Mouse (Mus musculus) spleen, adult 2 months (tissue): ENCODE results near the gene Cd27. TPM values are rescaled to one million over a fixed set of nuclear protein-coding genes. Genes with fewer than 3 reads are reported as not detected.

Experiments used
- DNase-seq, 2 experiments: peaks; one replicate each; pipeline versions ENCODE4 v3.0.0 to v3.0.0-alpha.2; 2012 to 2021; ENCODE audit warnings: low spot score in 2 of 2, low read depth in 1 of 2
- H3K27ac ChIP-seq: fragments of 200-500 bp; 2 replicates; pipeline ENCODE4 v1.5.1; 2012; ENCODE audit warnings: low read length, inconsistent platforms; ENCODE audit not compliant: insufficient read depth
- H3K27me3 ChIP-seq: fragments of 200-500 bp; 2 replicates; pipeline ENCODE4 v1.6.1; 2012; ENCODE audit warnings: mild to moderate bottlenecking, moderate library complexity, low read length, inconsistent platforms; ENCODE audit not compliant: control insufficient read depth, insufficient read depth
- H3K36me3 ChIP-seq: fragments of 200-500 bp; 2 replicates; pipeline ENCODE4 v1.6.1; 2012; ENCODE audit warnings: mild to moderate bottlenecking, low read length, inconsistent platforms; ENCODE audit not compliant: control insufficient read depth, insufficient read depth
- H3K4me1 ChIP-seq: fragments of 200-500 bp; 2 replicates; pipeline ENCODE4 v1.6.1; 2011; ENCODE audit warnings: inconsistent platforms; ENCODE audit not compliant: control insufficient read depth, insufficient read depth, insufficient read length
- H3K4me3 ChIP-seq: fragments of 200-500 bp; 2 replicates; pipeline ENCODE4 v1.5.1; 2011; ENCODE audit warnings: mild to moderate bottlenecking, inconsistent platforms; ENCODE audit not compliant: insufficient read depth, insufficient read length; ENCODE audit errors: extremely low read depth
- CTCF ChIP-seq: fragments of 200-500 bp; IDR thresholded peaks from 2 replicates; pipeline ENCODE4 v1.5.1; 2011; ENCODE audit warnings: mild to moderate bottlenecking, inconsistent platforms; ENCODE audit not compliant: insufficient read depth, insufficient read length, insufficient replicate concordance; ENCODE audit errors: extremely low read depth
- POLR2A ChIP-seq: fragments of 200-500 bp; IDR thresholded peaks from 2 replicates; pipeline ENCODE4 v1.6.1; 2011; ENCODE audit warnings: low read depth, low read length, inconsistent platforms
- WGBS: fragments of 180-500 bp; shearing (Covaris S2); methylation state at CpG from one replicate; pipeline ENCODE4 v1.1.7; 2018; 5-methylcytosine and 5-hydroxymethylcytosine counted together
- polyA plus RNA-seq: library from polyadenylated mRNA; depleted of rRNA; stranded (reverse); fragments of >200 nt; gene quantifications from 2 replicates; pipeline ENCODE4 v1.2.3, GENCODE M21; 2012

Cd27 gene
- polyA plus RNA-seq, 1 experiment = 87.3 TPM

DNA sequence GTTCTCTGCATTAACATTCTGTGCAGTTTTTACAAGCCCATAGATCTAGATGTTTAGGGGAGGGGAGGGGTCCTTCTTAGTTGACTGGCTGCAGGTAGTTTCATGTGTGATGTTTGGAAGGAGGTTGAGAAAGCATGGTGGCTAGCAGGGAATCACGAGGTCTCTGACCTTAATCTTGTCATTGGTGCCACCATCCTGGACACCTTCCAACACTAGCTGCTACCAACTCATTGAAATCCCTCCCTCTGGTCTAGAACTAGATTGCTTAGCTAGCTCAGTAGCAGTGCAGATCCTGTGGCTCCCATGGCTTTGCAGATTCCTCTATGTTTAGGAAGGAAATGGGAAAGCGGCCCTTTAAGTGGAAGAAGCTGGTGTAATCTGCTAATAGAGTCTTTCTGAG is 19.9 kb downstream of the Cd27 start:
- peaks cover 18% of the 10 kb centered on the region for H3K4me1 ChIP-seq
- peaks cover 18% of the 10 kb centered on the region for H3K36me3 ChIP-seq
- no peaks in the 10 kb centered on the region for H3K27me3 ChIP-seq
- 50% methylated on average over 2 of the region's 2 CpGs for WGBS
- H3K27ac ChIP-seq = no peak overlapping the region
- H3K4me3 ChIP-seq = no peak overlapping the region
- no peak for TF ChIP-seq POLR2A
- TF ChIP-seq CTCF = no peak
- DNase-seq = no peak

- peak within 1 kb of the TSS; percentile 97 for H3K27ac ChIP-seq
- H3K36me3 ChIP-seq = peaks cover 12% of the 10 kb centered on the region
- peak within 1 kb of the TSS; percentile 85 for H3K4me3 ChIP-seq
- 1% methylated on average over 48 of the region's 48 CpGs for WGBS
- no peaks in the 10 kb centered on the region for H3K27me3 ChIP-seq
- TF ChIP-seq CTCF (no peak), POLR2A (peak; percentile 94)
- peak; percentile 94 to 98 for DNase-seq
- peaks cover 8% of the 10 kb centered on the region; the same call in 1 of the 2 replicates for H3K4me1 ChIP-seq
Observed at GRCm38 (mm10) chr6:125215148-125215954, 21.5 kb downstream of the Cd27 start, which contains the start of gene Vamp1. TSS of gene Vamp1 (plus strand) at chr6:125215551.

DNA sequence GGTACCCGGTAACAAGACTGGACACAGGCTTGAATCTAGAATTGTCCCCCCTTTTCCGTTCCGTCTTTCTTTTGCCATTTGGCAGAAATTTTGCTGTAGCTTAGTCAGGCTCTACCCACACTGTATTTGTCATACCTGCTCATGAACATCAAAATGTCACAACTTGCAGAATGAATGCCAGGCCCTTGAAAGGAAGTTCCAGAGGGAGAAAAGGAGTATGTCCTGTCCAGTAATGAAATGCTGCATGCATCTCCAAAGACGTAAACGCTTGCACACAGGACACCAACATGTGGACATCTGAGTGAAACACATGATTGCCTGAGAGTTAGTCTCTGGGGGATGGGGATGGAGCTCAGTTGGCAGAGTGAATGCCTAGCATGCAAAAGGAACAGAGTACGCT is 23.1 kb downstream of the Cd27 start:
- peaks cover 4% of the 10 kb centered on the region; the same call in 1 of the 2 replicates for H3K4me1 ChIP-seq
- WGBS = 86% methylated on average over 6 of the region's 6 CpGs
- no peak overlapping the region for H3K27ac ChIP-seq
- H3K4me3 ChIP-seq = no peak overlapping the region
- DNase-seq = no peak
- peaks cover 2% of the 10 kb centered on the region; the same call in 1 of the 2 replicates for H3K36me3 ChIP-seq
- TF ChIP-seq CTCF (no peak), POLR2A (no peak)
- no peaks in the 10 kb centered on the region for H3K27me3 ChIP-seq

GRCm38 (mm10) chr6:125213129-125213528 is 23.7 kb downstream of the Cd27 start:
- Histone ChIP-seq H3K4me1 (peaks cover 4% of the 10 kb centered on the region; the same call in 1 of the 2 replicates), H3K27me3 (no peaks in the 10 kb centered on the region), H3K36me3 (peaks cover 2% of the 10 kb centered on the region; the same call in 1 of the 2 replicates), H3K4me3 (no peak overlapping the region), H3K27ac (no peak overlapping the region)
- 80% methylated on average over 6 of the region's 6 CpGs for WGBS
- no peak for DNase-seq
- no peak for TF ChIP-seq CTCF
- no peak for TF ChIP-seq POLR2A

DNA sequence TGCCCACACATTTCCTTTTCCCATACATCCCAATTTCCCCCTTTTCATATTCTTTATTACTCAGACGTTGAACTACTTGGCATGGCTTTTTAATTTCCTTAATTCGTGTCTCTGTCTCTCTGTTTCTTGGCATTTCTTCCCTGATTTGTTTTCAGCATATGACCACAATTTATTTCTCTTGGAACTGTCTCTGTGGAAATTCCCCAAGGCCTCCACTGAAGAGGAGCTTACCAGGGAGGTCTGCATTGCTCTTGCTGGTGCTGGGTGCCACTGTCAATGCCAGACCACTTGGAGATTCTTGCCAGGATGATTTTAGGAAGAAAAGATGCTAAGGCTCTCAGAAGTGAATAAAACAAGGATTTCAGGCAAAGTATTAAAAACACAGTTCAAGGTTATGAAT is 24.2 kb downstream of the Cd27 start:
- peaks cover 4% of the 10 kb centered on the region; the same call in 1 of the 2 replicates for H3K4me1 ChIP-seq
- no peak for DNase-seq
- H3K36me3 ChIP-seq = peaks cover under 1% of the 10 kb centered on the region; the same call in 1 of the 2 replicates
- no peak overlapping the region for H3K4me3 ChIP-seq
- TF ChIP-seq CTCF = no peak
- no peak for TF ChIP-seq POLR2A
- no peak overlapping the region for H3K27ac ChIP-seq
- H3K27me3 ChIP-seq = no peaks in the 10 kb centered on the region
- WGBS = 50% methylated on average over 2 of the region's 2 CpGs

DNA sequence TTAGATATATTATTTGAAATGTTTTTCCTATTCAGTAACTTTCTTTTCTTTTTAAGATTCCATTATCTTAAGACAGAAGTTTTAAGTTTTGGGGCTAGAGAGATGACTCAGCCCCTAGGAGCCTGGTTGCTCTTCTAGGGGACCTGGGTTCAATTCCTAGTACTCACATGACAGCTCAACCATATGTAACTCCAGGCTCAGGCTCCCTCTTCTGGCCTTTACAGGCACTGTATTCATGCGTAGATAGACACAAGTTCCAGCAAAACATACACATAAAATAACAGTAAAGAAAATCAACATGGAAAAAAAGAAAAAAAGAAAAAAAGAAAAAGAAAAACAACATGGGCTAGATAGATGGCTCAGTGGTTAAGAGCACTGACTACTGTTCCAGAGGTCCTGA is 26.4 kb downstream of the Cd27 start:
- no peak for DNase-seq
- Histone ChIP-seq H3K4me3 (no peak overlapping the region), H3K27ac (no peak overlapping the region), H3K27me3 (no peaks in the 10 kb centered on the region), H3K4me1 (no peaks in the 10 kb centered on the region), H3K36me3 (no peaks in the 10 kb centered on the region)
- TF ChIP-seq POLR2A (no peak), CTCF (no peak)
- WGBS = 91% methylated on average over 1 of the region's 1 CpGs

DNA sequence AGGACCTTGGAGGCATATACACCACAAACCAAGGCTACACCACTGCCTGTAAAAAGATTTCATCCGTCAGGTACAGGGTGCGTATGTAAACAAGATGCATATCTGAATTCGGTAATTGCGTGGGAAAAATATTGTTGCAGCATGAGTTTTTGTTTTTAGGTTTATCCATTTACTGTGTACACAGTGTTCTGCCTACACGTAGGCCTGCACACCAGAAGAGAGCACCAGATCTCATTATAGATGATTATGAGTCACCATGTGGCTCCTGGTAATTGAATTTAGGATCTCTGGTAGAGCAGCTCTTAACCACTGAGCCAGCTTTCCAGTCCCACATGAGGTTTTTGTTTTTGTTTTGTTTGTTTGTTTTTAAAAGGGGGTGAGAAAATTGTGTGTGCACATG is 39.6 kb downstream of the Cd27 start:
- no peak for DNase-seq
- H3K36me3 ChIP-seq = peaks cover 4% of the 10 kb centered on the region; the same call in 1 of the 2 replicates
- no peak overlapping the region for H3K27ac ChIP-seq
- no peak for TF ChIP-seq POLR2A
- no peak for TF ChIP-seq CTCF
- 92% methylated on average over 5 of the region's 5 CpGs for WGBS
- no peak overlapping the region for H3K4me3 ChIP-seq
- H3K4me1 ChIP-seq = peaks cover 2% of the 10 kb centered on the region; the same call in 1 of the 2 replicates
- H3K27me3 ChIP-seq = no peaks in the 10 kb centered on the region
